ENCODE assay signal across 8 mouse cellular contexts in the genomic region with DNA sequence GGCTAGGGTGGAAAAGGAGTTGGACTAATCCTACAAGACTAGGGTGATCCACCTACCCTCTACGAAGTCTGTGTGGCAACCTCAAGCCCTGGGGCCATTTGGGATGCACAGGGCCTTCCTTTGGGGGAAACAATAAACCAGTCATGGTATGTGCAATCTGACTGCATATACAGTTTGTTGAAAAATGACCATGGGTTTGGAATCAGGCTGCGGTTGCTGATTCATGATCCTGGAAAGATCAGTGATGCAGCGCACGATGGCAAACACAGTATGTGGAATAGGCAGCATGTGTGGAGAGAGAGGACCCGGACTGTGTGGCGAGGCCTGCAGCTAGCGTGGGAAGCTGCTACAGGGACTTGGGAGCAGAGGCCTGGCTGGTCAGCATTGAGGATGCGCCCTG. TPM values are rescaled to one million over a fixed set of nuclear protein-coding genes. Genes with fewer than 3 reads are reported as not detected.
DNase-seq lines count a peak whose midpoint lies in the region; ATAC-seq and TF ChIP-seq lines count a peak whose summit lies in the region.

No protein-coding gene starts in this region.

- no peaks in the 10 kb centered on the region for H3K9me3 ChIP-seq in kidney, embryonic 14.5 days (ENCODE audit: control insufficient read depth, low read length)
- H3K9me3 ChIP-seq in MEL (replicated peaks; ENCODE audit: insufficient read depth, low read length): no peaks in the 10 kb centered on the region
- H3K9me3 ChIP-seq in embryonic facial prominence, embryonic 12.5 days: no peaks in the 10 kb centered on the region
- no peaks in the 10 kb centered on the region for H3K9me3 ChIP-seq in limb, embryonic 15.5 days

- peak overlapping the region; percentile 96 for H3K27ac ChIP-seq in kidney, embryonic 14.5 days (ENCODE audit: low read depth, low read length)
- peak overlapping the region; percentile 75 for H3K27ac ChIP-seq in MEL (ENCODE audit: control insufficient read depth, low read depth, low read length)
- peak overlapping the region; percentile 84 for H3K27ac ChIP-seq in embryonic facial prominence, embryonic 12.5 days
- peak overlapping the region; percentile 59; the same call in 1 of the 2 replicates for H3K27ac ChIP-seq in limb, embryonic 15.5 days

- peaks cover 22% of the 10 kb centered on the region; the same call in 1 of the 2 replicates for H3K36me3 ChIP-seq in kidney, embryonic 14.5 days (ENCODE audit: control insufficient read depth, insufficient read depth, low read length)
- peaks cover 0 to 15% of the 10 kb centered on the region in 2 experiments; a peak in 2 of 4 replicates for H3K36me3 ChIP-seq in MEL (ENCODE audit: control insufficient read depth in 1 of 2, insufficient read depth in 2 of 2, low read length in 2 of 2)
- peaks cover 59% of the 10 kb centered on the region for H3K36me3 ChIP-seq in embryonic facial prominence, embryonic 12.5 days
- H3K36me3 ChIP-seq in limb, embryonic 15.5 days: peaks cover 82% of the 10 kb centered on the region

- no peaks in the 10 kb centered on the region for H3K79me2 ChIP-seq in MEL (ENCODE audit: control insufficient read depth, insufficient read depth, low read length, poor library complexity)

- TF ChIP-seq RAD21 in MEL (IDR thresholded peaks at IDR 0.05; ENCODE audit: low read depth, low read length): no peak

- H3K4me2 ChIP-seq in kidney, embryonic 14.5 days (replicated peaks; ENCODE audit: low read depth, low read length): no peak overlapping the region
- H3K4me2 ChIP-seq in embryonic facial prominence, embryonic 12.5 days (replicated peaks): no peak overlapping the region
- H3K4me2 ChIP-seq in limb, embryonic 15.5 days: no peak overlapping the region

- TF ChIP-seq EP300 in MEL (IDR thresholded peaks at IDR 0.05; ENCODE audit: low read depth in 1 of 2, low read length in 2 of 2): no peak

- no peak for DNase-seq in kidney, postnatal 14 days
- DNase-seq in MEL (ENCODE audit: low read depth, low spot score): no peak
- no peak for DNase-seq in cerebellum, adult 18-20 months
- DNase-seq in embryo, embryonic 11 days: no peak

- no peak for TF ChIP-seq CTCF in MEL (IDR thresholded peaks at IDR 0.05 in 2 of 3, conservative IDR thresholded peaks at IDR 0.05 in 1 of 3; ENCODE audit: control insufficient read depth in 1 of 3, insufficient read depth in 1 of 3, low read depth in 2 of 3, low read length in 3 of 3, poor library complexity in 1 of 3, severe bottlenecking in 1 of 3)

- 86% methylated on average over 8 of the region's 8 CpGs for WGBS in kidney, embryonic 14.5 days
- WGBS in embryonic facial prominence, embryonic 12.5 days: 89% methylated on average over 8 of the region's 8 CpGs
- 85% methylated on average over 8 of the region's 8 CpGs for WGBS in limb, embryonic 15.5 days

- H3K27me3 ChIP-seq in kidney, embryonic 14.5 days (ENCODE audit: control insufficient read depth, insufficient read depth, low read length): no peaks in the 10 kb centered on the region
- H3K27me3 ChIP-seq in MEL (ENCODE audit: control insufficient read depth in 1 of 2, insufficient read depth in 2 of 2, low read length in 2 of 2): no peaks in the 10 kb centered on the region
- no peaks in the 10 kb centered on the region for H3K27me3 ChIP-seq in embryonic facial prominence, embryonic 12.5 days
- no peaks in the 10 kb centered on the region for H3K27me3 ChIP-seq in limb, embryonic 15.5 days

- no peak for TF ChIP-seq POLR2A in MEL (IDR thresholded peaks at IDR 0.05; ENCODE audit: control insufficient read depth in 1 of 2, insufficient read depth in 1 of 2, low read depth in 1 of 2, low read length in 2 of 2, poor library complexity in 1 of 2)

- H3K4me3 ChIP-seq in kidney, embryonic 14.5 days (ENCODE audit: low read length): no peak overlapping the region
- no peak overlapping the region for H3K4me3 ChIP-seq in MEL (ENCODE audit: control insufficient read depth in 1 of 2, insufficient read depth in 1 of 2, low read depth in 2 of 2, low read length in 2 of 2)
- no peak overlapping the region for H3K4me3 ChIP-seq in embryonic facial prominence, embryonic 12.5 days
- H3K4me3 ChIP-seq in limb, embryonic 15.5 days: no peak overlapping the region

- peak overlapping the region; percentile 23; the same call in 1 of the 2 replicates for H3K9ac ChIP-seq in kidney, embryonic 14.5 days (ENCODE audit: low read depth, low read length)
- H3K9ac ChIP-seq in MEL (ENCODE audit: control insufficient read depth, low read depth, low read length, poor library complexity, severe bottlenecking): peak overlapping the region; percentile 50
- no peak overlapping the region for H3K9ac ChIP-seq in embryonic facial prominence, embryonic 12.5 days
- no peak overlapping the region for H3K9ac ChIP-seq in limb, embryonic 15.5 days

- ATAC-seq in kidney, embryonic 14.5 days (ENCODE audit: low FRiP score, low TSS enrichment): no peak
- no peak for ATAC-seq in embryonic facial prominence, embryonic 12.5 days (ENCODE audit: insufficient number of reproducible peaks, insufficient read depth, low FRiP score, low TSS enrichment)
- no peak for ATAC-seq in limb, embryonic 15.5 days (ENCODE audit: insufficient number of reproducible peaks, low FRiP score, low TSS enrichment, low read depth)
- no peak for ATAC-seq in erythroid progenitor cell, adult 5-6 weeks (replicated peaks; ENCODE audit: low FRiP score, poor library complexity, severe bottlenecking)

- H3K4me1 ChIP-seq in kidney, embryonic 14.5 days (ENCODE audit: control insufficient read depth, insufficient read depth, low read length): peaks cover 67% of the 10 kb centered on the region
- H3K4me1 ChIP-seq in MEL (ENCODE audit: control insufficient read depth in 1 of 2, insufficient read depth in 2 of 2, low read length in 2 of 2): peaks cover 8 to 18% of the 10 kb centered on the region in 2 experiments
- H3K4me1 ChIP-seq in embryonic facial prominence, embryonic 12.5 days: peaks cover 12% of the 10 kb centered on the region; the same call in 1 of the 2 replicates
- peaks cover 12% of the 10 kb centered on the region for H3K4me1 ChIP-seq in limb, embryonic 15.5 days

TF ChIP-seq in MEL, 35 proteins besides CTCF, POLR2A, EP300 and RAD21:
- TF ChIP-seq POLR2AphosphoS2 (IDR thresholded peaks at IDR 0.05; ENCODE audit: low read length) (no peak), MEF2A (IDR thresholded peaks at IDR 0.05; ENCODE audit: extremely low read depth, insufficient replicate concordance, low read depth, low read length, poor library complexity, severe bottlenecking) (no peak), GATA1 (IDR thresholded peaks at IDR 0.05; ENCODE audit: low read depth, low read length) (no peak), USF1 (IDR thresholded peaks at IDR 0.05; ENCODE audit: low read depth, low read length) (no peak), UBTF (IDR thresholded peaks at IDR 0.05; ENCODE audit: borderline replicate concordance, insufficient read depth, low read depth, low read length) (no peak), TAL1 (IDR thresholded peaks at IDR 0.05; ENCODE audit: low read length) (no peak), MAX (IDR thresholded peaks at IDR 0.05; ENCODE audit: low read length) (no peak), ELF1 (IDR thresholded peaks at IDR 0.05; ENCODE audit: low read depth, low read length) (no peak), BHLHE40 (IDR thresholded peaks at IDR 0.05; ENCODE audit: borderline replicate concordance, low read depth, low read length) (no peak), CHD1 (IDR thresholded peaks at IDR 0.05; ENCODE audit: low read depth, low read length) (no peak), SMC3 (IDR thresholded peaks at IDR 0.05; ENCODE audit: low read depth, low read length) (no peak)

RNA-seq across cellular contexts. Expression of gene Trim8, which starts 45.9 kb away (rescaled TPM):
- 28.3 and 35.6 TPM in 2 replicates for polyA plus RNA-seq in kidney, embryonic 14.5 days (2014; fragmentation: Nextera tagmentation; extraction: Ambion mirVana)
- total RNA-seq in MEL (2012; rRNA removed): 19.1 and 21.2 TPM in 2 replicates
- 10 to 100 TPM in 1 of 2 experiments, not detected in 1; 57.2 TPM for polyA plus RNA-seq in MEL (2012; ENCODE audit: insufficient read depth in 1 of 2, insufficient read length in 2 of 2, low read depth in 1 of 2, low replicate concordance in 2 of 2, missing spikeins in 1 of 2)
- 22.4 and 23.5 TPM in 2 replicates for polyA plus RNA-seq in embryonic facial prominence, embryonic 12.5 days (2016; fragmentation: Nextera tagmentation; extraction: Ambion mirVana)
- polyA plus RNA-seq in limb, embryonic 15.5 days (2015; fragmentation: Nextera tagmentation; extraction: Ambion mirVana): 14.6 and 15.1 TPM in 2 replicates
- total RNA-seq in erythroid progenitor cell, adult 5-6 weeks (2015; ENCODE audit: low replicate concordance): 4.2 and 9.4 TPM in 2 replicates
- total RNA-seq in erythroid progenitor cell, adult 5-6 weeks (2017; ENCODE audit: low replicate concordance): 5.5 and 7.7 TPM in 2 replicates

RNA-seq across cellular contexts. Expression of gene Sufu, which starts 58.9 kb away (rescaled TPM):
- 28.1 and 48.8 TPM in 2 replicates for polyA plus RNA-seq in kidney, embryonic 14.5 days (2014; fragmentation: Nextera tagmentation; extraction: Ambion mirVana)
- total RNA-seq in MEL (2012; rRNA removed): 11.4 and 13.7 TPM in 2 replicates
- polyA plus RNA-seq in MEL (2012; ENCODE audit: insufficient read depth in 1 of 2, insufficient read length in 2 of 2, low read depth in 1 of 2, low replicate concordance in 2 of 2, missing spikeins in 1 of 2): 10 to 100 TPM in 1 of 2 experiments, not detected in 1; 42.5 TPM
- polyA plus RNA-seq in embryonic facial prominence, embryonic 12.5 days (2016; fragmentation: Nextera tagmentation; extraction: Ambion mirVana): 44.9 and 47.6 TPM in 2 replicates
- 32.8 and 33.6 TPM in 2 replicates for polyA plus RNA-seq in limb, embryonic 15.5 days (2015; fragmentation: Nextera tagmentation; extraction: Ambion mirVana)
- total RNA-seq in erythroid progenitor cell, adult 5-6 weeks (2015; ENCODE audit: low replicate concordance): 3.6 and 5.9 TPM in 2 replicates
- 2.4 and 4.8 TPM in 2 replicates for total RNA-seq in erythroid progenitor cell, adult 5-6 weeks (2017; ENCODE audit: low replicate concordance)

Comparison
In these comparisons a context has a peak if more than half of its experiments do, and no peak if none do; other contexts are left out.
1. H3K9ac ChIP-seq: peak in kidney, embryonic 14.5 days (single experiment) and MEL (single experiment); none in embryonic facial prominence, embryonic 12.5 days (single experiment) and limb, embryonic 15.5 days (single experiment).
2. Peak in every context shown above with its lines, with median percentiles within 50 percentile points of each other: H3K27ac ChIP-seq.